Mouse (Mus musculus): ENCODE results near the gene Pacsin3. TPM values are rescaled to one million over a fixed set of nuclear protein-coding genes. Genes with fewer than 3 reads are reported as not detected.

Pacsin3 gene
- polyA plus RNA-seq, 1 experiment: 2.2 TPM

- WGBS: 76% methylated on average over 4 of the region's 4 CpGs
- Histone ChIP-seq H3K27ac (ENCODE audit: insufficient read depth, low read length) (no peak overlapping the region), H3K36me3 (ENCODE audit: control insufficient read depth, insufficient read depth, low read length) (no peaks in the 10 kb centered on the region), H3K4me1 (ENCODE audit: control insufficient read depth, insufficient read depth, insufficient read length) (peaks cover 3% of the 10 kb centered on the region), H3K27me3 (ENCODE audit: control insufficient read depth, insufficient read depth, low read length) (peaks cover 12% of the 10 kb centered on the region), H3K4me3 (ENCODE audit: extremely low read depth, insufficient read depth, insufficient read length) (no peak overlapping the region)
- TF ChIP-seq POLR2A (IDR thresholded peaks at IDR 0.05; ENCODE audit: low read depth, low read length) (no peak), CTCF (IDR thresholded peaks at IDR 0.05; ENCODE audit: extremely low read depth, insufficient read depth, insufficient read length, insufficient replicate concordance) (no peak)
- no peak for DNase-seq (ENCODE audit: low read depth in 1 of 2, low spot score in 2 of 2)
These were observed 3.8 kb upstream of the Pacsin3 start for GRCm38 (mm10) chr2:91252001-91252400.

GRCm38 (mm10) chr2:91252512-91252911 is 3.2 kb upstream of the Pacsin3 start:
- Histone ChIP-seq H3K27me3 (ENCODE audit: control insufficient read depth, insufficient read depth, low read length) (peaks cover 15% of the 10 kb centered on the region), H3K27ac (ENCODE audit: insufficient read depth, low read length) (no peak overlapping the region), H3K4me1 (ENCODE audit: control insufficient read depth, insufficient read depth, insufficient read length) (peaks cover 5% of the 10 kb centered on the region), H3K36me3 (ENCODE audit: control insufficient read depth, insufficient read depth, low read length) (no peaks in the 10 kb centered on the region), H3K4me3 (ENCODE audit: extremely low read depth, insufficient read depth, insufficient read length) (no peak overlapping the region)
- 61% methylated on average over 4 of the region's 4 CpGs for WGBS
- TF ChIP-seq POLR2A (IDR thresholded peaks at IDR 0.05; ENCODE audit: low read depth, low read length): no peak
- TF ChIP-seq CTCF (IDR thresholded peaks at IDR 0.05; ENCODE audit: extremely low read depth, insufficient read depth, insufficient read length, insufficient replicate concordance): no peak
- DNase-seq (ENCODE audit: low read depth in 1 of 2, low spot score in 2 of 2): no peak

GRCm38 (mm10) chr2:91254725-91255380 is 901 bp upstream of the Pacsin3 start:
- WGBS: 58% methylated on average over 8 of the region's 8 CpGs
- peaks cover 5% of the 10 kb centered on the region for H3K4me1 ChIP-seq (ENCODE audit: control insufficient read depth, insufficient read depth, insufficient read length)
- no peak overlapping the region for H3K27ac ChIP-seq (ENCODE audit: insufficient read depth, low read length)
- peaks cover 22% of the 10 kb centered on the region for H3K27me3 ChIP-seq (ENCODE audit: control insufficient read depth, insufficient read depth, low read length)
- no peak overlapping the region for H3K4me3 ChIP-seq (ENCODE audit: extremely low read depth, insufficient read depth, insufficient read length)
- TF ChIP-seq POLR2A (IDR thresholded peaks at IDR 0.05; ENCODE audit: low read depth, low read length): no peak
- no peak for TF ChIP-seq CTCF (IDR thresholded peaks at IDR 0.05; ENCODE audit: extremely low read depth, insufficient read depth, insufficient read length, insufficient replicate concordance)
- no peaks in the 10 kb centered on the region for H3K36me3 ChIP-seq (ENCODE audit: control insufficient read depth, insufficient read depth, low read length)
- DNase-seq (ENCODE audit: low read depth in 1 of 2, low spot score in 2 of 2): no peak

- no peaks in the 10 kb centered on the region for H3K36me3 ChIP-seq (ENCODE audit: control insufficient read depth, insufficient read depth, low read length)
- no peak for TF ChIP-seq CTCF (IDR thresholded peaks at IDR 0.05; ENCODE audit: extremely low read depth, insufficient read depth, insufficient read length, insufficient replicate concordance)
- no peak for TF ChIP-seq POLR2A (IDR thresholded peaks at IDR 0.05; ENCODE audit: low read depth, low read length)
- WGBS: 2% methylated on average over 52 of the region's 52 CpGs
- peaks cover 5% of the 10 kb centered on the region for H3K4me1 ChIP-seq (ENCODE audit: control insufficient read depth, insufficient read depth, insufficient read length)
- H3K4me3 ChIP-seq (ENCODE audit: extremely low read depth, insufficient read depth, insufficient read length): peak overlapping the region; percentile 61
- DNase-seq (ENCODE audit: low read depth in 1 of 2, low spot score in 2 of 2): no peak
- peaks cover 22% of the 10 kb centered on the region for H3K27me3 ChIP-seq (ENCODE audit: control insufficient read depth, insufficient read depth, low read length)
- H3K27ac ChIP-seq (ENCODE audit: insufficient read depth, low read length): no peak overlapping the region
These were observed 737 bp downstream of the Pacsin3 start for GRCm38 (mm10) chr2:91256256-91257125.

- H3K27me3 ChIP-seq (ENCODE audit: control insufficient read depth, insufficient read depth, low read length): peaks cover 22% of the 10 kb centered on the region
- DNase-seq (ENCODE audit: low read depth in 1 of 2, low spot score in 2 of 2): no peak
- 12% methylated on average over 22 of the region's 22 CpGs for WGBS
- H3K27ac ChIP-seq (ENCODE audit: insufficient read depth, low read length): no peak overlapping the region
- H3K4me3 ChIP-seq (ENCODE audit: extremely low read depth, insufficient read depth, insufficient read length): peak overlapping the region; percentile 61
- H3K36me3 ChIP-seq (ENCODE audit: control insufficient read depth, insufficient read depth, low read length): no peaks in the 10 kb centered on the region
- peaks cover 5% of the 10 kb centered on the region for H3K4me1 ChIP-seq (ENCODE audit: control insufficient read depth, insufficient read depth, insufficient read length)
- TF ChIP-seq CTCF (IDR thresholded peaks at IDR 0.05; ENCODE audit: extremely low read depth, insufficient read depth, insufficient read length, insufficient replicate concordance) (no peak), POLR2A (IDR thresholded peaks at IDR 0.05; ENCODE audit: low read depth, low read length) (no peak)
These were observed 1.6 kb downstream of the Pacsin3 start for GRCm38 (mm10) chr2:91257126-91257980.

- TF ChIP-seq POLR2A (IDR thresholded peaks at IDR 0.05; ENCODE audit: low read depth, low read length): no peak
- TF ChIP-seq CTCF (IDR thresholded peaks at IDR 0.05; ENCODE audit: extremely low read depth, insufficient read depth, insufficient read length, insufficient replicate concordance): no peak
- no peak for DNase-seq (ENCODE audit: low read depth in 1 of 2, low spot score in 2 of 2)
- peaks cover 5% of the 10 kb centered on the region for H3K4me1 ChIP-seq (ENCODE audit: control insufficient read depth, insufficient read depth, insufficient read length)
- 85% methylated on average over 5 of the region's 5 CpGs for WGBS
- peaks cover 22% of the 10 kb centered on the region for H3K27me3 ChIP-seq (ENCODE audit: control insufficient read depth, insufficient read depth, low read length)
- H3K36me3 ChIP-seq (ENCODE audit: control insufficient read depth, insufficient read depth, low read length): no peaks in the 10 kb centered on the region
- no peak overlapping the region for H3K27ac ChIP-seq (ENCODE audit: insufficient read depth, low read length)
- no peak overlapping the region for H3K4me3 ChIP-seq (ENCODE audit: extremely low read depth, insufficient read depth, insufficient read length)
These were observed 2.3 kb downstream of the Pacsin3 start for GRCm38 (mm10) chr2:91258054-91258453.

Data from spleen, adult 2 months (tissue).